ENCODE assay signal across 32 mouse cellular contexts in the genomic region with DNA sequence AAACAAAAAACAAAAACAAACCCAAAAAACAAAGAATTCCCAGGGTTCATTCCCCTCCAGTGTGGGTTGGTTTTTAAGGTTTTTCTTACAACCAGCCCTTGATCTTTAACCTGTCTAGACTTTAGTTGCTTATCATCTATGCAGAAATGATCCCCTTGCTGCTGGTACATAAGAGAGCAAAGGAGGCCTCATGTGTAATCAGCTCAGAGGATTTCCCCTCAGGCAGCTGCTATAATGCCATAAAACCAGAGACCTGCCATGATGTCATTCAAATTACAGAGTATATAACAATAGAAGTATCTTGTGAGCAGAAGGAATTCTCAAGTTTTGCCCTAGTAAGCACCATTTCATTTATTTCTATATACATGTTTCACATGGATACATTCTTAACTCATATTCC.
"Had no signal": no experiment of that assay in that cellular context is flagged by ENCODE, and none has a peak within 500 bp of the region (broad histone marks: within the 10 kb centered on the region; RNA-seq: fewer than 3 reads in every experiment).

No protein-coding gene starts in this region.

- DNase-seq: left cerebral cortex, postnatal 4 days; liver; liver, embryonic 13.5 days; liver, postnatal 0 days; lung, adult 18-20 months; lung, adult 2 months; lung, embryonic 14.5 days; lung, postnatal 10 days; lung, postnatal 14 days; lung, postnatal 36 days; lung, postnatal 4 days; midbrain, embryonic 14.5 days had no signal

- H3K4me2 ChIP-seq: limb, embryonic 12.5 days; limb, embryonic 13.5 days; limb, embryonic 15.5 days; liver, embryonic 11.5 days; liver, embryonic 12.5 days; liver, embryonic 13.5 days; liver, embryonic 15.5 days; lung, embryonic 14.5 days; lung, embryonic 15.5 days; midbrain, embryonic 11.5 days; midbrain, embryonic 12.5 days; midbrain, embryonic 13.5 days; midbrain, embryonic 15.5 days; neural tube, embryonic 12.5 days; neural tube, embryonic 13.5 days had no signal

- H3K27ac ChIP-seq: limb, embryonic 10.5 days; limb, embryonic 12.5 days; limb, embryonic 13.5 days; limb, embryonic 15.5 days; liver, embryonic 12.5 days; liver, embryonic 13.5 days; liver, embryonic 14.5 days; liver, embryonic 15.5 days; lung, embryonic 15.5 days; macrophage; midbrain, embryonic 10.5 days; midbrain, embryonic 12.5 days; midbrain, embryonic 13.5 days; midbrain, embryonic 15.5 days; neural tube, embryonic 12.5 days; neural tube, embryonic 13.5 days had no signal

- H3K9ac ChIP-seq: limb, embryonic 12.5 days; limb, embryonic 13.5 days; limb, embryonic 15.5 days; liver, embryonic 12.5 days; liver, embryonic 13.5 days; liver, embryonic 14.5 days; liver, embryonic 15.5 days; liver, postnatal 0 days; lung, embryonic 14.5 days; lung, embryonic 15.5 days; midbrain, embryonic 12.5 days; midbrain, embryonic 13.5 days; midbrain, embryonic 15.5 days; neural tube, embryonic 12.5 days; neural tube, embryonic 13.5 days had no signal

- H3K4me1 ChIP-seq: midbrain, embryonic 12.5 days; midbrain, embryonic 13.5 days; neural tube, embryonic 12.5 days; neural tube, embryonic 13.5 days had no signal

- ATAC-seq: liver, embryonic 12.5 days; liver, postnatal 0 days; lung, postnatal 0 days; midbrain, embryonic 13.5 days; midbrain, embryonic 15.5 days had no signal

- H3K27me3 ChIP-seq: limb, embryonic 12.5 days; limb, embryonic 13.5 days; limb, embryonic 15.5 days; liver, embryonic 13.5 days; liver, embryonic 15.5 days; lung, embryonic 15.5 days; midbrain, embryonic 12.5 days; midbrain, embryonic 13.5 days; midbrain, embryonic 15.5 days; neural tube, embryonic 12.5 days; neural tube, embryonic 13.5 days had no signal

- H3K36me3 ChIP-seq: limb, embryonic 10.5 days; limb, embryonic 13.5 days; limb, embryonic 15.5 days; liver, embryonic 12.5 days; liver, embryonic 13.5 days; liver, embryonic 15.5 days; lung, embryonic 15.5 days; midbrain, embryonic 10.5 days; midbrain, embryonic 12.5 days; midbrain, embryonic 15.5 days; neural tube, embryonic 12.5 days had no signal

- H3K9me3 ChIP-seq: limb, embryonic 10.5 days; limb, embryonic 12.5 days; limb, embryonic 13.5 days; limb, embryonic 15.5 days; liver, embryonic 12.5 days; liver, embryonic 13.5 days; liver, embryonic 15.5 days; lung, embryonic 15.5 days; megakaryocyte, embryonic 14.5 days; midbrain, embryonic 10.5 days; midbrain, embryonic 12.5 days; midbrain, embryonic 13.5 days; midbrain, embryonic 15.5 days; neural tube, embryonic 12.5 days; neural tube, embryonic 13.5 days had no signal

- H3K4me3 ChIP-seq: limb, embryonic 10.5 days; limb, embryonic 12.5 days; limb, embryonic 13.5 days; limb, embryonic 15.5 days; liver, embryonic 12.5 days; liver, embryonic 13.5 days; liver, embryonic 15.5 days; lung, embryonic 15.5 days; megakaryocyte, embryonic 14.5 days; midbrain, embryonic 10.5 days; midbrain, embryonic 12.5 days; midbrain, embryonic 13.5 days; midbrain, embryonic 15.5 days; myocyte; neural tube, embryonic 12.5 days; neural tube, embryonic 13.5 days had no signal
